Mouse (Mus musculus) frontal cortex, adult 2 months (tissue): ENCODE data around the gene Gpr157. TPM values are rescaled to one million over a fixed set of nuclear protein-coding genes. Genes with fewer than 3 reads are reported as not detected.

Experiments
- DNase-seq, 2 experiments: peaks; one replicate each; pipeline ENCODE4 v3.0.0; 2022; ENCODE audit warnings: low spot score in 1 of 2; ENCODE audit errors: extremely low spot score in 1 of 2
- polyA plus RNA-seq: library from polyadenylated mRNA; depleted of rRNA; stranded (reverse); fragments of >200 nt; gene quantifications from 2 replicates; pipeline ENCODE4 v1.2.3, GENCODE M21; 2012

Gene Gpr157
- polyA plus RNA-seq, 1 experiment = 1.8 TPM

DNA sequence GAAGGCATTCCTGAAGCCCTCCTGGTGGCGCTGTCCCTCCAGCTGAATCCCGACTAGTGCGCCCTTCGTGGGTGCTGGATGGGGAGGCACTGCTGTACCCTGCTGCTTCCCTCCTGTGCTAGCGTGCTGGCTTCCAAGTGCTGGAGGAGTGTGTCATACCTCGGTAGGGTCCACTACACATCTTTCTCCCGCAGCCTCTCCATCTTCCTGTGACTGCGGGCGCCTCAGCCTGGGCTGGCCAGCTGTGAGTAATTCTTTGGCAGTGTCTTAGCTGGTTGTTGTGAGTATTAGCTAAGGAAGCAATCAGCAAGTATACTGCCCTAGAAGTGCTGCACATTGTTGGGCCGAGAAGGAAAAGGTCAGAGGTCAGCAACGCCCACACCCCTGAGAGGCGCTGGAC lies 18.9 kb upstream of the Gpr157 start:
- no peak for DNase-seq

DNA sequence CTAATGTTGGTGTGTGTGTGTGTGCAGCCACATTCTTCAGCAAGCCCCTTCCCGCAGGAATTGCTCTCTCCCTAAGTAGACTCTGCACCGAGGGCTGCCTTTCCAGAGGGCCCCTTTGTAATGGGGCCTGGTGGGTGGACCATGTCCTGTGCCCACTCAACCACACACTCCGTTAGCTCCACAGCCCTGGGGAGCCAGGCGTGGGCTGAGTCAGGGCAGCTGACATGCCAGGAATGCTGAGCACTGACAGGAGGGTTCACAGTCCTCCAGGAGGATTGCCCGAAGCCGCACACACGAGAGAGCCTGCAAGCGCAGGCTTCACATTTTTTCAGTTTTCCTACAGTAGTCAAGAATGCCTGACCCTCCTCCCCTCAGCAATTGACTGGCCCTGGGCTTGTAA lies 17.0 kb upstream of the Gpr157 start:
- no peak for DNase-seq

DNA sequence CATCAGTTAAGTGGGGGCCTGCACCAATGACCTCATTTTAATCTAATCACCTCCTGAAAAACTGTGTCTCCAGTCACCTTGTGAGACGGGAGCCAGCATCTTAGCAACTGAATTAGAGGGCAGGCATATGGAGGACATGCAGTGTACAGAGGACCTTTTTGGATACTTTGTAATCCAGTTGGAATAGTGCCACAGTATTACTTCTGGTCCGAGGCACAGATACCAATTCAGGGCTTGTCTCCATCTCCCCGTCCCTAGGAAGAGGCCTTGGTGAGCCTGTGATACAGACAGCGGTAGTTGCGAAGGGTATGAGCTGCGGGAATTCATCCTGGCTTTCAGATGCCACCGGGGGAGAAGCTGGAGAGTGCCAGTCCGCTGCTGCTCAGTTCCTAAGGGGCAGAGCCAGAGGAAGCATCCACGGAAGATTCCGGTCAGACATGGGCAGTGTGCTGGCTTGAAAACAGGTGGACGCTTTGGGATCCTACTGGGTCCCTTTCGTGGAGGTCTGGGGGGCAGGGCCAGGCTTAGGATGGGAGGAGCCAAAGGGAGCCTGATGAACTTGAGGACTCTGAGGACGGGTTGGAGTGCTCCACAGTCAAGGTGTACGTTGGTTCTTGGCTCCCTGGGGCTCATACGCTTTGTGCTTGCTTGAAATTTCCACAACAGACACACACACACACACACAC lies 14.6 kb upstream of the Gpr157 start:
- DNase-seq = no peak

DNA sequence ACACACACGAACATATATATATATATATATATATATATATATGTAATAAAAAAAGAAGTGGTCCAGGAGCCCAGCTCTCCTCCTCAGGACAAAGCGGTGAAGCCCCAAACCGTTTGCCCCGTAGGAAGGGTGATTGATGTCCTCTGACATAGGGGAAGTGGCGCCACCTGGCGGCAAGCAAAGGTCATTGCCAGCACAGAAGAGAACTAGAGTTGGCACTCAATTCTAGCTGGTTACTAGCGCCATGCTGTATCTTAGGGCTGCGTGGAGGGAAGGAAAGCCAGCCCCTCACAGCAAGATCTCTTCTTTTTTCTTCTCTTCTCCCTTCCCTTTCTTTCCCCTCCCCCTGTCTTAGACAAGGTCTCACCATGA lies 14.1 kb upstream of the Gpr157 start:
- peak in 1 of 2 experiments; percentile 40 for DNase-seq

DNA sequence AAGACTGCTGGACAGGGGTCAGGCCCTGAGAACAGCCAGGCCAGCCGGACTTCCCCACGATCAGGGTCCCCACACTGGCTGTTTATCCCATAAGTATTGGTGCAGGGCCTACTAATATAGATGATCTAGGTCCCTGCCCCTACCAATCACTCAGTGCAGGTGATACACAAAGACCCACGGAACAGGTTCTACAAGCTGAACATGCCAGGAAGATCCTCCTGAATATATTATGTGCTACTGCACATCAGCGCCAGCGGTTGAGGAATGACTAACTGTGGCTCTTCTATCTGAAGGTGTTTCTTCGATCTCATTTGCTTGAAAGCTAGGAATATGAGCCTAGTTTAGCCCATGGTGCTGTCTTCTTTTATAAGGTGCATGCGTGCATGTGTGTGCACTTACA lies 11.8 kb upstream of the Gpr157 start:
- DNase-seq = no peak

DNA sequence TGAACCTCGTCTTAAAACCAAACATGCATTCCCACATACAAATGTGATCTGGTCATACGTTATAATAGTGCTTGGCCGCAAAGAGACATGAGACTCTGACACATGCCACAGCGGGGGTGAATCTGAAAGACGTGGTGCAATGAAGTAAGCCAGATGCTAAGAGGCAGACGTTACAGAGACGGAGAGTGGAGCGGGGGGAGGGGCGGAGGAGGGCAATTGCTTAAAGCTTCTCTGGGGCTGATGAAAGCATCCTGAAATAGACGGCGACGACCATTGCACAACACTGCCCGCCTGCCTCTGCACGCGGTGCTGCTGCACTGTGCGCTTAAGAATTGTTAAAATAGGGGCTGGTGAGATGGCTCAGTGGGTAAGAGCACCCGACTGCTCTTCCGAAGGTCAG lies 11.0 kb upstream of the Gpr157 start:
- DNase-seq = no peak

DNA sequence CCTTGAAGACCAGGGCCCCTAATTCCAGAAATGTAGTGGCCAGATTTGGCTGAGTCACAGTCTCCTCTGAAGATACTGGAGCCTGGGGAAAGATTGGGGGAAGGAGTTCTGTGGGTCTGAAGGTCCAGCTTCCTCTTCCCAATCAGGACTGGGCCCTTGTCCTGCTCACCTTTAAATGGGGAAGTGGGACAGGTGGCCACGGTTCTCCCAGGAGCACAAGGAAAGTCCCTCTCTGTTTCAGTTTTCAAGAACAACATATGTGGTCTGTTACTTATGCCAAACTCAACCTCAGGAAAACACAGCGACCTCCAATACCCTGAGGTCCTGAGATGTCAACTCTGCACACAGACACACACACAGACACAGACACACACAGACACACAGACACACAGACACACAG lies 8.5 kb upstream of the Gpr157 start:
- no peak for DNase-seq

DNA sequence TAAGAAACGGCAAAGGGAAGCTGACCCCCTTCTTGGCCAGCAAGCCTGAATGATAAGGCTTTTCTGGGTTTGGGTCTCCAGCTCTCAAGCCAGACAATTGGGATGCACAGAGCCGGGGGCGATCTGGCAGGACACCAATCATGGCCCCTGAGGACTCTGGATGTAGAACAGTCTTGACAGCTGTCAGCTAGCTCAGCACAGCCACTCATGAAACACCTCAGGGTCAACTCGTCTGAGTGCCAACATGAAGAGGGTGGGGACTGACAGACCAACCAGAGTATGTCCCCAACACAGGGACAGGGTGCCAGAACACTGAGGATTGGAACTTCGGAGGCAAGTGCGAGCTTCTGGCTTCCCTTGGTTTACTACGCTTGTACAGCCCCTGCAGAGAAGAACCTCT lies 7.9 kb upstream of the Gpr157 start:
- no peak for DNase-seq

DNA sequence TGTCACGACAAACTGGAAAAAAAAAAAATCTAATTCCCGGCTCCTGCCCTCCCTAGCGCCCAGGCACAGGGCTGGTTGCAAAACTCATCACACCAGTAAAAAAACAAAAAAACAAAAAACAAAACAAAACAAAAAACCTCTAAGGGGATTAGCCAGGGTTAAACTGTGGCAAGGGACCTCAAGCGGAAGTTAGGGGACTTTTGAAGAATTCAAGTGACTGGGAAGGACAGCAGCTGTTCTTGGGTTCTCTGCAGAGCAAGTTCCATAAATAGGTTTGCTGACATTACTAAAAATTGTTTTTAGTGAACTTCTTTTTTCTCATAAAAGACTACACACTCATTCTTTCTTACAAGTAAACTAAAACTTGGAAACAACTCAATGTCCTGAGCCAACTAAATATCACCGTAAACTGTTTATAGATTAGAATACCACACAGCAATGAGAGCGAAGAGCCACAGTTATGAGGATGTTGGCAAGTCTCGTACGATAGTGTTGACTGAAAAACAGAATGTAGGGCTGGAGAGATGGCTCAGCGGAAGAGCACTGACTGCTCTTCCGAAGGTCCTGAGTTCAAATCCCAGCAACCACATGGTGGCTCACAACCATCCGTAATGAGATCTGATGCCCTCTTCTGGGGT lies 6.7 kb upstream of the Gpr157 start:
- no peak for DNase-seq

DNA sequence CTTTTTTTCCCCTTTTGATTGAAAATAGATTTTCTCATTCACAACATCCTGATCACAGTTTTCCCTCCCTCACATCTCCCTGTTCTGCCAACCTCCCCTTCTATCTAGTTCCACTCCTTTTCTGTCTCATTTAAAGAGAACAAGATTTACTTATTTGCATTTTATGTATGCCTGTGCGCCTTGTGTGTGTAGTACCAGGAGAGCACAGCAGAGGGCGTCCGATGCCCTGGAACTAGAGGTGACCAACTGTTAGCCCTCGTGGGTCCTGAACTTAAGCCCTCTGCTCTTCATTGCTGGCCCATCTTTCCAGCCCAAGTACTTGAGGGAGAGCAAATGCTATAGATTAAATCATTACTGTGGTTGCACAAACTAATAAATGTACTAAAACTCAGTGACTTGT lies 1.8 kb upstream of the Gpr157 start:
- DNase-seq = no peak

DNA sequence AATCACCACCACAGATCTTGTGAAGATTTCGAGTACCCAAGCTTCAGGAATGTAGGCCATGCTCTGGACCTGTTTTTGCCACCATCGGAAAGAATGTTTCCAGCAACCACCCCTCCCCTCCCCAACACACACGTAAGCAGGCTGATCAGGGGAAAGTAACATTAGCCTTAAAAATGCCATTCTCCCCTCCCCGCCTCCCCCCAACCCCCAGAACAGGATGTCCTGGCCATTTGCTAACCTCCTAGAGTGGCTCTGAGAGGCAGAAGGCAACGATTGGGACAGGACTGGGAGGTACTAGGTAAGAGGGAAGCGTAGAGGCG lies 364 bp upstream of the Gpr157 start:
- DNase-seq = no peak

DNA sequence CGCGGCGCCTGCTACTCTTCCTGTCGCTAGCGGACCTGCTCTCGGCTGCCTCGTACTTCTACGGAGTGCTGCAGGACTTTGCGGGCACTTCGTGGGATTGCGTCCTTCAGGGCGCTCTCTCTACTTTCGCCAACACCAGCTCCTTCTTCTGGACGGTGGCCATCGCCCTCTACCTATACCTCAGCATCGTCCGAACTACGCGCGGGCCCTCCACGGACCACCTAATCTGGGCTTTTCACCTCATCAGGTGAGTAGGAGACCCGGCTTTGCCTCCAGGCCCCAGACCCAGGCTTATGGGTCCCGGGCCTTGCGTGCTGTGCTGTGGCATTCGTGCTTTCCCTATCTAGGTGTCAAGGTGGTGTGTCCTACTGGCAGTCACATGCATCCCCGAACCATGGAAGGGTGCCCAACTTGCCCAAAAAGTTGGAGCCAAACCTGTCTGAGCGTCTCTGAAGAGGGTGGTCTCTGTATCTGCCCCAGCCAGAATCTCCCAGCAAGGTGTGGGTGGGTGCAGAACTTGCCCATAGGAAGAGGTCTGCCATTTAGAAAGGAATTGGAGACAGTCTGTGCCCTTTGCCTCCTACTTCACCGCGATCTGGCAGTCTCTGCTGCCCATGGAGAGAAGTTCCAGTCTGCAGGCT lies 845 bp downstream of the Gpr157 start:
- no peak for DNase-seq

DNA sequence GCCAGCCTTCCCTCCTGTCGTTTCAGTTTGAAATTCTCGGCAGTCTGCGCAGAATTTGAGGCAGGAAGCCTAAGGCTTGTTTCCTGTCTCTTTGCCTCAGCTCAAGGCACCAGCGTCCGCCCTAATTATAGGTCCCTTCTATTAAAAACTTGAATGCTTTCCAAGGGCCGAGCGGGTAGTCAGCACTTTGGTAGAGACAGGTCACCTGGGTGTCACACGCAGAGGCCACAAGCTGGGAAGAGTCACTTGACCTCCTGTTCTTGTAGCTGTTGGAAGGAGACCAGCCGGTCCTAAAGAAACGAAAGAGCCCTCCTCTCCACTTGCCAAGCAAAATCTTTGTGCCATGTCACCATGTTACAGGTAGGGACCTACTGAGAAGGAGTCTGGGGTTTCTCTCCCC lies 2.0 kb downstream of the Gpr157 start:
- no peak for DNase-seq

DNA sequence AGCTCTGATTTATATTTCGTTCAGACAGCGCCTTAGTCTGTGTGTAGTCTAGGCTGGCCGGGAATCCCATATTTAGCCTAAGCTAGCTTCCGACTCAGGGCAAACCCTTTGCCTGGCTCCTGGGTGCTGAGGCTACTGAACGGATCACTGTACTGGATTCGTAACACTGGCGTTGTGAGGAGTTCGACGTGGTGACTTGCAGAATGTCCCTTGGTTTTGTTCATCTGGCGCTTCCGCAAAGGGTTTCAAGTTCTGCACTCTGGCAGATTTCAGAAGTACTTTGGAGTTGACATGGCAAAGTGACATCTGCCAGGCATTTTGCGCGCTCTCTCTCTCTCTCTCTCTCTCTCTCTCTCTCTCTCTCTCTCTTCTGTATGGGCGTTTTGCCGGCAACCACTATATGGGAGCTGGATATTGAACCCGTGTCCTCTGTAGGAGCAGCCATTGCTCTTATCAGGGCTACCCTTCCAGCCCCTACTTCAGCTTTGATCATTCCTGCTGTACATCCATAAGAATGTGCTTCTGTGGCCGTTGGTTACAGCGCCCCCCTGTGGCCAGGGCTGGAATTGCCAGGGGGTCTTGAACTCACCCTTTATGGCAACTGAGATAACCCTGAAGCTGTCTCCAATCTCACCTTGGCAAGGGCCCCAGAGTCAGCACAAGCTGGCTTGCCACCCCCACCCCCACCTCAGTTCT lies 4.9 kb downstream of the Gpr157 start:
- no peak for DNase-seq

DNA sequence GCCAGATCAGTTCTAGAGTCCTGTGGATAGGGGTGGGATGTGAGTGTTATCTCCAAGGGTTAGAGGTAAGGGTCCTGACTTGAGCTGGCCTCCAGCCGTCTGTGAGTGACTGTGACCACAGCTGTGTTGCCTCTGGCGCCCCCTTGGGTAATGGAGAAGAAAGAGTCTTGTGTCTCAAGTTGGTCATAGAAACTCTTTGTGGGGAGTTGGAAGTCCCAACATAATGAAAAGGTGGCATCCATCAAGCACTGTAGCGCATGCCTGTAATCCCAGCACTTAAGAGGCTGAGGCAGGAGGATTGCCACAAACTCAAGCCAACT lies 5.4 kb downstream of the Gpr157 start:
- no peak for DNase-seq

DNA sequence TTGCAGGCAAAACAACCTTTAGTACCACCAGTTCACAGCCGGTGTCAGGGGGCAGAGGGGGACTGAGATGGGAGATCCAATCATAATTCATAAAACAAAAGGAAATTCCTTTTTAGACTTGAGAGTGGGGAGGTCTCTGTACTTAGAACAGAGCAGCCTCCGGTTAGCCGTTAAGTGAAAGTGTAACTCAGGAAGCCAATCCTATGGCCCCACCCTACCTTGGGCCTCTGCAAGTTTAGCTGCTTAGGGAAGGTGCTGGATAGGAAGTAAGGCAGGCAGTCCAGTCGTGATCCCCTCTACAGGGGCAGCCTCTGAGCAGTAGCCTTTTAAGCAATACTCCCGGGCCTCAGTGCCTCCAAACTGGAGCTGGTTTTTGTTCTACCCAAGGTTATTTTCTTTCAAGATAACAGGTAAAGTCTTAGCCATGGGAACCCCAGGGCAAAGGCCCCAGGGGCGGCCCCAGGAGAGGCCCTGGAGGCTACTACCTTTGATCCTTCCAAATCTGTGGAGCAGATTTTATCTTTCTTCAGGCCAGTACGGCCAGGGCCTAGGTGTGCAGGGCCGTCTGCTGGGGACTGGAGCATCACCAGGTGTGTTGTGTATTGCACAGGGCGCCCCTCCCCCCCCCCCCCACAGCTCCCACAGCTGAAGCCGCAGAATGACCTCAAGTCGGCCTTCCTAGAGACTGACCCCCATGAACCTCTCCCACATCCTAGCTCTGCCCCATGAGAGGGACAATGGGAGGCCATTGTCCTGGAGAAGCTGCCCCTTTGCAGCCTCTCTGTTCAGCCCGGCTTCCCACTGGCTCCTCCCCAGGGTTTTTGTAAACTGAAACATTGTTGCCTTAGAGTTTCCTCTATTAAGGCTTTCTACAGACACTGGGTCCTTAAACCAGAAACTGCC lies 6.6 kb downstream of the Gpr157 start:
- DNase-seq = no peak

DNA sequence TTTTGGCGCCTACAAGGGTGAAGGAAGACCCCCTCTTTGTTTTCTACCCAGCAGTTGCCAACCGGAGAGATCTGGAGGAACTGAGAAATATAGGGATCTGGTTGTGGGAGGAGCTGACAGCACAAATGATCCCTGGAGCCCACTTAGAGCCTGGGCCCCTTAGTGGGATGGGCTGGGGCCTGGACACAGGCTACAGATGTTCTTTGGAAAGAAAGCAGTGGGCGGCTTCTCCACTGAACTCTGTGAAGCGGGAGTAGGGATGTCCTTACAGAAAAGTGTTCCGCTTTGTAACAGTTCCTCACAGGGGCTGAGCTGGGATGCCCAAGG lies 7.3 kb downstream of the Gpr157 start:
- no peak for DNase-seq

DNA sequence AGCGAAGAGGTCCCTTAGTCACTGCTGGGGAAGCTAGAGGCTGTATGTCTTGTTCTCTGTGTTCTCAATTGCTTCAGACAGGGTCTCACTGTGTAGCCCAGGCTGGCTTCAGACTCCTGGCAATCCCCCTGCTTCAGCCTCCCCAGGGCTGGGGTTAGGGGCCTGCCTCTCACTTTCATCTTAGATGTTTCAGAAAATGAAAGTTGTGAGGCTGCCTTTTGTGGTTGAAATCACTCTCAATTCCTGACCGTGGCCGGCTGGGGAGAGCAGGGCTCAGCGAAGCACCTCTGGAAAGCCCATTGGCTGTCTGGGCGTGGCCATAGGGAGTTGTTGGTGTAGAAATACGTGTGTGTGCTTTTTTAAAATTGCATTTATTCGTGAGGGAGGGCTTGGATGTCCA lies 9.1 kb downstream of the Gpr157 start:
- DNase-seq = no peak

DNA sequence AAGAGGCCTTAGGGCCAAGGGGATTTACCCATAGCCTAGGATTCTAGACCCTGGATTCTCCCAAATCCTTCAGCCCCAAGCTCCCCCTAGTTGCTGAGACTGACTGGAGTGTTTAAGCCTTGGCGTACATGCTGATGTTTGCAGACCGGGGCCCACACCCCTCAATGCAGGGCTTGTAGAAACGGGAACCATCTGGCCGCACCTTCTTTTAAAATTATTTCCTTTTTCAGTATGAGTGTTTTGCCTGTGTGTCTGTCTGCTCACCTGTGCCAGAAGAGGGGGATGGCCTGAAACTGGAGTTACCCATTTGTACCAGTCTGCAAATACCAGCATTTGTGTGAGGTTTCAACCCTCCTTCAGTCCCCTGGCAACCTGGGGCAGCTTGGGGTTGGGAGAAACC lies 10.7 kb downstream of the Gpr157 start:
- DNase-seq = no peak

DNA sequence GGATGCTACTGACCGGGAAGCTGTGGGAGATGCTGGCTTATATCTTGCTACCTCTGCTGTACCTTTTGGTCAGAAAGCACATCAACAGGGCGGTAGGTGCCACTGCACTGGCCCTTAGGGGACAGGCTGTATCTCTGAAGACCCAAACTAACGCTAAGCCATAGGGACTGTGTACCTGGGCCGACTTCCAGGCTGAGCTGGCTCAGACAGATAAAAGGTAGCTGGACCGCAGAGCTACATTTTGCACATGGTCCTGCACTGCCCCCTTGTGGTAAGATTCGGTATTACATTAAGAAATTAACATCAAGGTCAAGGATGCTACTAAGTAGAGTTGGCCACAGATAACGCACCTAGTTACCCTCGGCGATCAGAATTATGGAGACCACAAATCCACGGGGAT lies 11.7 kb downstream of the Gpr157 start:
- peak; percentile 53 to 94 for DNase-seq

DNA sequence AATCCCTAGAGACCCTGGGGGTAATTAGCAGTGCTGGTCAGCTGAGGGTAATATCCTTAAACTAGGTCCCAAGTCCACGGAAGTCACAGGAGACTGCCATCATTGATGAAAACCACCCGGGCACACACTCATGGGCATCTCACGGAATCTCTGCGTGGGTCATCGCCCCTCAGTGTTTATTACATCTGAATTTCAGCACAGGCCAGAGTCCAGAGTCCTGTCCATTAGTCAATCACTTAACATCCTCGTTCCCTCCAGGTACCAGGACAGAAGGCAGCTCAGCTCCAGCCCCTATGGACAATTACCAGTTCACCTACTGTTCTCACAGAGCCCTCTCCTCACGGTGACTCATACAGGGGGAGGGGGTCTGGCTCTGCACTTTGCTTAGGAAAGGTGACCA lies 15.7 kb downstream of the Gpr157 start:
- no peak for DNase-seq
